Mouse (Mus musculus) bone marrow, adult 2 months (tissue): ENCODE data around the gene Btbd6. TPM values are rescaled to one million over a fixed set of nuclear protein-coding genes. Genes with fewer than 3 reads are reported as not detected.

ENCODE experiments used
- H3K27ac ChIP-seq: fragments of 200-500 bp; 2 replicates; pipeline ENCODE4 v1.5.1; 2012; ENCODE audit warnings: low read depth, mild to moderate bottlenecking, control low read depth, inconsistent platforms, low read length; ENCODE audit not compliant: control insufficient read depth, poor library complexity, insufficient read depth
- H3K4me1 ChIP-seq: fragments of 200-500 bp; 2 replicates; pipeline ENCODE4 v1.6.1; 2011; ENCODE audit warnings: low read length; ENCODE audit not compliant: control insufficient read depth, insufficient read depth
- H3K4me3 ChIP-seq: fragments of 200-500 bp; replicated peaks from 2 replicates; pipeline ENCODE3; 2011; ENCODE audit warnings: mild to moderate bottlenecking, low read depth, low read length, control low read depth; ENCODE audit not compliant: control insufficient read depth
- CTCF ChIP-seq: fragments of 200-500 bp; IDR thresholded peaks from 2 replicates; pipeline ENCODE4 v1.5.1; 2011; ENCODE audit warnings: low read length, control low read depth; ENCODE audit not compliant: control insufficient read depth, insufficient read depth
- POLR2A ChIP-seq: fragments of 200-500 bp; IDR thresholded peaks from 2 replicates; pipeline ENCODE4 v1.6.1; 2011; ENCODE audit warnings: low read depth, mild to moderate bottlenecking, control low read depth, low read length, borderline replicate concordance; ENCODE audit not compliant: control insufficient read depth
- WGBS: fragments of 180-500 bp; shearing (Covaris S2); methylation state at CpG from one replicate; pipeline ENCODE4 v1.1.7; 2018; 5-methylcytosine and 5-hydroxymethylcytosine counted together
- polyA plus RNA-seq: library from polyadenylated mRNA; stranded (reverse); fragments of >200 nt; gene quantifications from 2 replicates; pipeline ENCODE4 v1.2.4, GENCODE M21; 2011; ENCODE audit warnings: low replicate concordance; ENCODE audit not compliant: missing spikeins, insufficient read depth, insufficient read length

Btbd6 gene
- polyA plus RNA-seq, 1 experiment, result 6.3 TPM

- TF ChIP-seq CTCF, result no peak
- no peak overlapping the region for H3K27ac ChIP-seq
- WGBS, result 72% methylated on average over 5 of the region's 5 CpGs
- H3K4me3 ChIP-seq, result no peak overlapping the region
- no peaks in the 10 kb centered on the region; the same call in 1 of the 2 replicates for H3K4me1 ChIP-seq
These were observed 14.6 kb downstream of the Btbd6 start for GRCm38 (mm10) chr12:112990706-112991405.

GRCm38 (mm10) chr12:112991444-112991843 lies 15.2 kb downstream of the Btbd6 start:
- H3K4me1 ChIP-seq, result no peaks in the 10 kb centered on the region; the same call in 1 of the 2 replicates
- H3K4me3 ChIP-seq, result no peak overlapping the region
- H3K27ac ChIP-seq, result no peak overlapping the region
- 14% methylated on average over 2 of the region's 2 CpGs for WGBS
- TF ChIP-seq POLR2A (no peak), CTCF (no peak)

GRCm38 (mm10) chr12:112994153-112994552 lies 17.9 kb downstream of the Btbd6 start:
- H3K4me1 ChIP-seq, result peaks cover 2% of the 10 kb centered on the region
- H3K4me3 ChIP-seq, result no peak overlapping the region
- WGBS, result 22% methylated on average over 4 of the region's 4 CpGs
- H3K27ac ChIP-seq, result no peak overlapping the region
- TF ChIP-seq POLR2A (no peak), CTCF (no peak)

GRCm38 (mm10) chr12:112999569-113000293 lies 23.4 kb downstream of the Btbd6 start:
- H3K4me3 ChIP-seq, result peak overlapping the region; percentile 95
- WGBS, result under 1% methylated on average over 56 of the region's 56 CpGs
- peak overlapping the region; percentile 99 for H3K27ac ChIP-seq
- TF ChIP-seq CTCF, result no peak
- no peak for TF ChIP-seq POLR2A
- H3K4me1 ChIP-seq, result peaks cover 2% of the 10 kb centered on the region

GRCm38 (mm10) chr12:113000294-113001132 lies 24.2 kb downstream of the Btbd6 start, which contains the start of gene Brf1:
TSS of gene Brf1 (minus strand) at chr12:113000704.
- peaks cover 2% of the 10 kb centered on the region for H3K4me1 ChIP-seq
- peak within 1 kb of the TSS; percentile 99 for H3K27ac ChIP-seq
- H3K4me3 ChIP-seq, result peak within 1 kb of the TSS; percentile 95
- no peak for TF ChIP-seq CTCF
- TF ChIP-seq POLR2A, result peak; percentile 82
- under 1% methylated on average over 96 of the region's 96 CpGs for WGBS

- Histone ChIP-seq H3K27ac (peak overlapping the region; percentile 77), H3K4me1 (peaks cover 2% of the 10 kb centered on the region), H3K4me3 (peak overlapping the region; percentile 88)
- 0% methylated on average over 5 of the region's 5 CpGs for WGBS
- TF ChIP-seq CTCF (no peak), POLR2A (no peak)
These were observed 24.8 kb downstream of the Btbd6 start for GRCm38 (mm10) chr12:113001133-113001474.

- H3K4me3 ChIP-seq, result no peak overlapping the region
- peaks cover 2% of the 10 kb centered on the region for H3K4me1 ChIP-seq
- no peak overlapping the region for H3K27ac ChIP-seq
- 33% methylated on average over 2 of the region's 2 CpGs for WGBS
- TF ChIP-seq CTCF (no peak), POLR2A (no peak)
These were observed 26.4 kb downstream of the Btbd6 start for GRCm38 (mm10) chr12:113002667-113003066.

GRCm38 (mm10) chr12:113004011-113004410 lies 27.7 kb downstream of the Btbd6 start:
- WGBS, result 88% methylated on average over 8 of the region's 8 CpGs
- Histone ChIP-seq H3K4me1 (no peaks in the 10 kb centered on the region; the same call in 1 of the 2 replicates), H3K4me3 (no peak overlapping the region), H3K27ac (no peak overlapping the region)
- TF ChIP-seq CTCF, result no peak
- TF ChIP-seq POLR2A, result no peak
